Mouse (Mus musculus) naive thymus-derived CD4-positive, alpha-beta T cell, adult 2 months (primary cell): ENCODE results near the gene Enthd1.
"Not testable (repeated sequence)": the region's sequence is repeated elsewhere in the genome, so short reads cannot be mapped to it uniquely, and the experiment has no call there.

Experiments used
- DNase-seq: peaks from one replicate; pipeline ENCODE4 v3.0.0-alpha.2; 2011; ENCODE audit warnings: low read depth

The Enthd1 gene

GRCm38 (mm10) chr15:80538075-80538474 lies 26.9 kb downstream of the Enthd1 start:
- peak; percentile 76 for DNase-seq

- DNase-seq = no peak
These were observed 28.9 kb downstream of the Enthd1 start for GRCm38 (mm10) chr15:80536051-80536450.

DNA sequence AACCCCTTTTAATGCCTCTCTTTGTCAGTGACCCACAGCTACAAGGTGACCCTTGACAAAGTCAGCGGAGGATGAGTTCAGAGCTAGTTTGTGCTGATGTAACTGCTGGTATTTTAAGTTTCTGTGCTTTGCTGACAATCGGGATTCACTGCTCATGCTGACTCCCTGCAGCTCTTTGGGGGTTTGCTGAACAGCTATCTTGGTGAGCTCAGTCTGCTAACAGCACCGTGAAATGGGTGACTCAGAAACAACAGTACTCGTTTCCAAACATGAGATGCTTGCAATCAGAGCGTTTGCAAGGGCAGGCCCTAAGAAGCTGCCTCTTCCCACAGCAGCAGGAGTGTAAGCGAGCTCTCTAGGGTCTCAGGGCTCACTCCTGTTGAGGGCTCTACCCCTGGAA lies 31.7 kb downstream of the Enthd1 start:
- DNase-seq = no peak

- no peak for DNase-seq
These were observed 32.5 kb downstream of the Enthd1 start for GRCm38 (mm10) chr15:80532281-80533072.

GRCm38 (mm10) chr15:80531026-80531425 lies 33.9 kb downstream of the Enthd1 start:
- DNase-seq = peak; percentile 58

- peak; percentile 66 for DNase-seq
These were observed 34.7 kb downstream of the Enthd1 start for GRCm38 (mm10) chr15:80529955-80530869.

- no peak for DNase-seq
These were observed 43.1 kb downstream of the Enthd1 start for GRCm38 (mm10) chr15:80521661-80522388.

DNA sequence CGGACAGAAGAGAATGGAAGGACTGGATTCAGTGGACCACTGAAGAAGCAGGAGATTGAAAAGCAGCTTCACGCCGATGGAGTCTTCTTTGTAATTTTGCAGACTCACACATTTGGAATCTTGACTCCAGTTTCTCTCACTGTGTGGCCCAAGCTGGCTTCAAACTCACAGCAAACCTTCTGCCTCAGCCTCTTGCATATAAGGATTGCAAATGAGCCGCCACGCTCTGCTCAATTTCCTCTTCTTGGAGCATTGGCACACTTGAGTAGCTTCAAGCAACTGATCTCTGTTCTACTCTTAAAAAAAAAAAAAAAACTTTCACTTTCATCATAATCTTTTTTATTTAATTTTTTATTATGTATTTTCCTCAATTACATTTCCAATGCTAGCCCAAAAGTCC lies 45.0 kb downstream of the Enthd1 start:
- DNase-seq = no peak

- DNase-seq = no peak
These were observed 46.3 kb downstream of the Enthd1 start for GRCm38 (mm10) chr15:80518567-80519223.

DNA sequence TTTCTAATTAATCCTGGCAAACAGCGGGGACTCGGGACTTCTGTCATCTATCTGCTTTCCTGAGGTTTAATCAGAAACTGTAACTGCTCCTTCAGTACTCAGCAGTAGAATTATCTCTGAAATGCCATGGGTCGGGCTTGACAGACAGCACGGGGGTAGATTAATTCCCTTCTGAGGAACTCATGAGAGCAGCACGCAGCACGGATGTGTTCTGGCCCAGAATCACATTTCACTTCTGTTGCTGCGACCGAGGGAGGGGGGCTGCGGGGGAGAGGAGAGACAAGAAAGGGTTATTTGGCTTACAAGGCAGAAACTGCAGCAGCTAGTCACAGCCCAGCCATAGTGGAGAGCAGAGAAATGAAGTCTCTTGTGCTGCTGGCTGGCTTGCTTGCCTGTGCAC lies 47.0 kb downstream of the Enthd1 start:
- DNase-seq = peak; percentile 45

- no peak for DNase-seq
These were observed 48.4 kb downstream of the Enthd1 start for GRCm38 (mm10) chr15:80516525-80516924.

- DNase-seq = no peak
These were observed 59.9 kb downstream of the Enthd1 start for GRCm38 (mm10) chr15:80505086-80505485.

- DNase-seq = peak; percentile 63
These were observed 61.8 kb downstream of the Enthd1 start for GRCm38 (mm10) chr15:80503155-80503554.

GRCm38 (mm10) chr15:80502741-80503140 lies 62.2 kb downstream of the Enthd1 start:
- peak; percentile 51 for DNase-seq

DNA sequence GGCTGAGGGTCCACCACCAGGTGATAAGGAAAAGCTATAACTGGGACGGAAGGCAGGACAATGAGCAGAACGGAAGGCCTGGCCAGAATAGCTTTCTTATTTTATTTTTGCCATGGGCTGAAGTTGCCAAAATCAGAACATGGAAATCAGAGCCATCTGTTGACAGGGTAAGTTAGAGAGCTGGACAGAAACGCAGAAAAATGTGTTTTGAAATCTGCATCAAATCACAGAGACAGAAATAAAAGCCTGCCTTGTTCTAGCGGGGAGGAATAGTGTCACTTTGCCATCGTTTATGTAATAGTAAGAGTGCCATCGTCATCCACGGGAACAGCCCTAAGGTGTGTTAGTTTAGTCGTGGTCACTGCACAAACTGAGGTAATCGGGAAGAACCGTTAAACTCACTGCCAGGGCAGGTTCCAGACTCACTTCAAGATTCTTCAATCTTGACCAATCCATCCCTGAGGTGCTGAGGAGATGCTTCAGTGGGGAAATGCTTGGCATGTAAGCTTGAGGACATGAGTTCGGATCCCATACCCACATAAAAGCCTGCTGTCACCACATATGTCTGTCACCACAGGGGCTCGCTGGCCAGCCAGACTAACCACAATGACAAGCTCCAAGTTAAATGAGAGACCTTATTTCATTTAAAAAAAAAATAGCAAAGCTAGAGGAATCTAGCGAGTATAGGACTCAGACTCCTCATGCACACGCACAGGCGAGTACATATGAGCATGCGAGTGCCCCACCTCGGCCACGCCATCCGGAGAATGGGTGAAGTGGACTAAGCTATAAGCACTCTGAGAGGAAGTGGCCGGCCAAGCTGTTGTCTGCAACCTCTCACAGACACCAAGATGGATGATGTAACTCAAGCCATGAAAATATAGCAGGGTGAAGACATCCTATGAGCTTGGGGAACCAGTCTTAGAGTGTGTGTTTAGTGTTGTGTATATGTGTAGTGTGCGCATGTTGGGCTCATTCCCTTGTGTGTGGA lies 63.6 kb downstream of the Enthd1 start:
- DNase-seq = no peak

DNA sequence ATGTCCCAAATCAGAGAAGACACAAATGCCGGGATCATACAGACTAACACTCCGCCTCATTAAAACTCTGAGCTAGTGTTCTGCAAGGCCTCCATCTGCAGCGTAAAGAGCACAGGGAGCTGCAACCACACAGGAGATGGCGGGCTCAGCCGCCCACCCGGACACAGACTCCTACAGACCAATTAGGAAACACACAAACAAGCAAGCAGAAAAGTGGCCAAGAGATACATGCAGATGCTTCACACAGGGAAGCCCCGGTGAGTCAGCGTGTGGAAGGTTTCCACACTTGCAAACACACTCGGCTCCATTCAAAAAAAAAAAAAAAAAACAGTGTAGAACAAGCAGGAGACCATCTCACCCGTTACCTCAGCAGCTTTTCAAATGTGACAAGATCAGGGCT lies 64.5 kb downstream of the Enthd1 start:
- no peak for DNase-seq

- not testable (repeated sequence) for DNase-seq
These were observed 67.2 kb downstream of the Enthd1 start for GRCm38 (mm10) chr15:80497733-80498132.

GRCm38 (mm10) chr15:80491505-80491904 lies 73.5 kb downstream of the Enthd1 start:
- DNase-seq = peak; percentile 60

DNA sequence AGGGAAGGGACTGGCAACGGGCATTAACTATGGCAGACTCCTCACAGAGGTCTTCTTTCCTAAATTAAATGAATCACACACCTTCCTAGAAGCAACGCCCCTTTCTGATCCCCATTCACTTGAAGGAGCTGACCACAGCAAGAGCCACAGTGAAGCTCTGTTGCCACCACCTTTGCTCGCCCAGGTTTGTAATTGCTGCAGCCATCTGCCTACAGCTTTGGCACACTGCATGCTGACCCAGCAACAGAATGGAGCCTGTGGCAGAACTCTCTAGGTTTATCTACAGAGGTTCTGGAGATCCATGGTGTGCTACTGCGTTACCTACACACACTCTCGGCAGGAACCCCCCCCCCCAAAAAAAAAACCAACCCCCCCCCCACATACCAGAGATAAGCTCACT lies 74.8 kb downstream of the Enthd1 start:
- no peak for DNase-seq

DNA sequence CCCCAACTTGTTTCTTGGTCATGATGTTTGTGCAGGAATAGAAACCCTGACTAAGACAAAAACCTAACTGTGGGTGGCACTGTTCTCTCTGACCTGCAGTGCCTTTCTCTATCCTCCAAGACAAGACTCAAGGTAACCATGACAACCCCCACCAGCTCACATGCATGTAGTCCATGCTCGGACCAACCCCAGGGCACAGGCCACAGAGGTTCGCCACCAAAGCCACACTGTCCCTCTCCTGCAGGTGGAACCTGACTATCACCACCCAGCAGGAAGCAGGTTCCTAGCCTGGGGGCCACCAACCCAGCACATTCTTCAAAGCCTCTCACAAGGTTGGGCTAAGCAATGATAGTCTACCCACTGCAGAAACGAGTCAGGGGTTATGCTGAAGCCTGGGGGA lies 76.3 kb downstream of the Enthd1 start:
- peak; percentile 56 for DNase-seq

- no peak for DNase-seq
These were observed 79.4 kb downstream of the Enthd1 start for GRCm38 (mm10) chr15:80485601-80486000.
